Mouse (Mus musculus) right cerebral cortex, adult 18-20 months (tissue): ENCODE data around the gene Scfd2.

ENCODE experiments used
- DNase-seq: peaks from one replicate; pipeline ENCODE4 v3.0.0; 2022; ENCODE audit warnings: mixed read lengths

Scfd2 gene

DNA sequence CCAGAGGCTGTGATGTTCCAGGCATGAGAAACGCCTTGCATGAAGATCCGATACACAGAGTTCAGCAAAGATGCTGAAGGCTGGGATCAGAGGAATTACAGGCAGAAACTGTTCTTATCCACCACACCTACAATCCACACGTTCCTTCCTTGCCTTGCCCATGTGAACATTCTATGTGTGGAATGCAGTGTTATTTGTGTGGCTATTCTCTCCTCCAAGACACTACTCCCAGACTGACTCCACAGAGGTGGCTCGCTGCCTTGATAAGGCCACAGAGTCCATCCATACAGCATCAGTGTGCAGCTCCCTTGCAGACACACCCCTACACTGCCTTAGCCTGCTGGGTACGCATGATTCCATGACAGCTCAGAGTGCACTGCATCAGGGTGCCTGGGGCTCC, 221.5 kb downstream of the Scfd2 start:
- DNase-seq, result no peak

DNA sequence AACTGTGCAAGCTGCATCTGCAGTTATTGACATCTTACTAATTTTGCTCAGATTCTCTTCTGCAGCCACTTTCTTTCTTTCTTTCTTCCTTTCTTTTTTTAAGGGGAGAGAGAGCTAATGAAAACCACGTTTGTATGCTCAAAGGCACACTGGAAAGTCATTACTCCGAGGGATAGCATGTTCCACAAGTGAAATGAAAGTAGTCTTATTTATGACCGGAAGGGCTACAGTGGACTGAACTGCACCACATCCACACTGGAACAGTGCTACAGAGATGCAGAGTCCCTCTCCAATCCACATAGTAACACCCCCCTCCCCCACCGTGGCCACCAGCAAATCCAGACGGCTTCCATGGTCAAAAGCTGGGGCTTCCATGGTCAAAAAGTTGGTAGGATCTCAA, 224.3 kb downstream of the Scfd2 start:
- no peak for DNase-seq

DNA sequence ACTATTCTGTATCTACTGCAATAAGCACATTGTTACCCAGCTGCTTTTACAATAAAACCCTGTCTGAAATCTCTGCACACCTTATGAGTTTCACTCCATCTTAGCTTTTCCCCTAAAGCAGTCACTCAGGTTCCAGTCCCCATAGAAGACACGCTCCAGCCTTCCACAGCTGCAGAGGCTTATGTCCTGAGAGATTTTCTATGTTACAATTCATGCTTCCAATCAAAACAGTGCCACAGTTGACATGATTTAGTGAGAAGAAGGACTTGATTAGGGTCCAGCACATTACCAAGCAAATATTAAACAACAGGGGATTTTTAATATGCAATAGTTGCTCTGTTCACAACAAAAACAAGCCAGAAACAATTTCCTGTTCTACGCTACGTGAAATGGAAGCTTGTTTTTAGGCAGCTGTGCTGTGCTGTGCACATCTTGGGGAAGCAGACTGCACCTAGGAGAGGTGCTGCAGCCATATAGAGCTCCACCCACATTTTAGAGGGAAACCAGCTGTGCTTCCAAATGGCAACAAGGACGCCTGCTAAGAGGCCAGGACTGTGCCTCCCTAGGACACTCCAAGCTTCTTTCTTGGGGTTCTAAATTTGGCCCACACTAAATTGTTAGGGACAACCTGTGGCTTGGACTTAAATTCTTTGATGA, 225.9 kb downstream of the Scfd2 start:
- no peak for DNase-seq

DNA sequence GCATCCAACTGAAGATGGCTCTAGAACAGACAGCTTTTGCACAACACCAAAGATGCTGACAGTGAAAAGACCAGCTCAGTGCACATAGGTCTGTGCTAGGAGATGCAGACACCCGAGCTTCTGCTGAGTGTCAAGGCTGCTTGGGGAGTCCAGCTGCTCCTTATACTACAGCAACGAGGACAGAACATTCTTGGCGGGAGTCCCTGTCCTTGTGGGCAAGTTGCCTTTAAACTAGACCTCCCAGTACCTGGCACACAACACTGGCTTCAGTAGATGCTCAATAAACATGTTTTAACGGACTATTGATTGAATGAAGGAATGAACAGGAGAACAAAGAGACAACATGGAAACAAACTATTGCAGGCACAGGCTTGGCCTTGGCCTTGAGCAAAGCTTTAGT, 226.8 kb downstream of the Scfd2 start:
- no peak for DNase-seq

DNA sequence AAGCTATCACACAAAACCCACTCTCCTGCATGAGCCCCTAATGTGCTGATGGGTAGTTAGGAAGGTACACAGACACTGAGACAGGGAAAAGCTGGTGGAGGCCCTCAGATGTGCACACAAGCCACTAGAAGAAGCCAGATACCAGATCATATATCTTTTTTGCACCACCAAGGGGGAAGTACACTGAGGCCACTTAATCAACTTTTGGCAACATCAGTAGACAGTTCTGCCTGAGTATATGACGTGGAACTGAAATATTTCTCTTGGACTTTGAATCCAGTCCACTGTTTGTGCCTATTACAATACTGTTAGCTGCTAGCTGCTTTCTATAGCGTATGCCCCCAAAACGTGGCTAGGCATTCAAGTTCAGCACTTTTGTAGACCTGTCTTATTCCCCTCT, 229.2 kb downstream of the Scfd2 start:
- no peak for DNase-seq

DNA sequence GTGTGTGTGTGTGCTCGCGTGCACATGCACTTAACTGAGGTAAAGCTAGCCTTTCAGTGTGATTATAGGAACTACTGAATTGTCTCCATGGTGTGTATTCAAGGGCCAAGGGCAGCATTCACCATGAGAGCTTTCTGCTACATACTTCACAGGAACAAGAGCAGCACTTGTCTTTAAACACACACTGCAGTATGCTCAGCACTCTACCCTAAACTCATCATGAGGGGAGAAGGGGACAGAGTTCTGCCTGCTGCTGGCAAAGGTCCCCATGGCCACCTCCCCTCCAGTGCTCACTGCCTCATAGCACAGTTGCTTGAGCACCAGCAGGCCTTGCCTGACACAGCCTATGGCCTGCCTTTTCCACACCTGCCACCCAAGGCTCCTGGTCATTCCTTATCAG, 230.1 kb downstream of the Scfd2 start:
- DNase-seq, result no peak

DNA sequence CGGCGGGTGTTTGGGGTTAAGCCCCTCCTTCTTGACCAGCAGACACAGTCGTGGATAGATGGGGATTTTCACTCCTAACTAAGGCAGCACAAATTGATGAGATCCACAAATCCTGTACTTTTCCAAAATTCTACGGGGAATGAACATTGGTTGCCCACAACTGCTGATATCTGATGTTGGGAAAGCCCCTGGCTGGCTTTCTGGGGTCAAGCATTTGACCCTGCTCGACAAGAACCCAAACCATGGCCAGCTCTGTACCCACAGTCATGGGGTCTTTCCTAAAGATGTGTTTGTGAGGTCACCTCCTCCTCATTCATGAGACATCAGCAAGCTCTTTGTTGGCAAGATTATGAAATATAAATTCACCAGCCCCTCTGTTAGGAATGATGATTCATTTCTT, 230.6 kb downstream of the Scfd2 start:
- DNase-seq, result no peak

DNA sequence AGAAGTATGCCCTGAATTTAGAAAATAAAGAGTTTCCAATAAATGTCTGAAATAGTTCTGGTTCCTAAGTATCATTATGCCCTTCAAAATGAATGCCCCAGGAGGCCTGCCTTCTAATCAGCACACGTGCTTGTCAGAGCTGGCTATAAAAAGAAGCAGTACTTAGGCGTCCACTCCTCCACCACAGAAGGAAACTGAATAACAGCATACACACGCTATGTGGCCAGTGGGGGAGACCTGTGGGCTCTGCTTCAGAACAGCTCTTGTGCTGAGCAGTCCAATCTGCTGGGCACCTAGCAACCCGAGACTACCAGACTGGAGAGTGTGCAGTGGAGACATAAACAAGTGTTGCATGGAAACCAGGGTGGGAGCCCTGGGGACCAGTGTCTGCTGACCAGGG, 231.4 kb downstream of the Scfd2 start:
- DNase-seq, result no peak

DNA sequence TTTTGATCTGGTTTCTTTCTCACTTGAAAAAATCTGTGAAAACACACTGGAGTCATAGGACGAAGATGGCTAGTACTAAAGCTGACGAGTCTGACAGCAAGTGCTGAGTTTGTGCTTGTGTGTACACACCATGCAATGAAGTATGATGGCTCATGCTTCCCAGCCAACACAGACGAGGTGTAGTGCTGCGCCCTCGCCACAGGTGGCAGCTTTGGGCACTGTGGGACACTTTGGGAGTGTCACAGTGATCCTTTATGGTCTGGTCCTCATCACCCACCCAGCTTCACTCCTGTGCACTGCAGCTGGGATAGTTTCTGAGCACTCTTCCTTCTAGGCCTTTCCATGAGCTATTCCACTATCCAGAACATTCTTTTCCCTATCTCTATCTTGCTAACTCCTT, 234.4 kb downstream of the Scfd2 start:
- no peak for DNase-seq

DNA sequence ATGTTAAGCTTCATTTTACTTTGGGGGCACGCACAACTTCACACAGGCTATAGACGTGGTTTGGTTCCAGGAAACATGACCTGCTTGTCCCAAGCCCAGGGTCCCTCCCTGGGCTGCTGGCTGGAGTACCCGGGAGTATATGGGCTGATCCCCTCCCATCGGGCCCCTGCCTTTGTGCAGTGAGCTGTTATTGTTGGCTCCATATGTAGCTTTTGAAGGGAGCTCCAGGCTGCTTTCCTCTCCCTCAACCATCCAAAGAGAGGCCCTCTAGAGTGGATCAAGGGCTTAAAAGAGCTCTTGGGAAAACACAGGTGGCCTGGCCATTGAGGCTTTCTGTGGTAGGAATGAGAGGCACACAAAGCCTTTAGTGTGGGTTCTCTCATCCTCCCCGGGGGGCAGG, 235.5 kb downstream of the Scfd2 start:
- no peak for DNase-seq

DNA sequence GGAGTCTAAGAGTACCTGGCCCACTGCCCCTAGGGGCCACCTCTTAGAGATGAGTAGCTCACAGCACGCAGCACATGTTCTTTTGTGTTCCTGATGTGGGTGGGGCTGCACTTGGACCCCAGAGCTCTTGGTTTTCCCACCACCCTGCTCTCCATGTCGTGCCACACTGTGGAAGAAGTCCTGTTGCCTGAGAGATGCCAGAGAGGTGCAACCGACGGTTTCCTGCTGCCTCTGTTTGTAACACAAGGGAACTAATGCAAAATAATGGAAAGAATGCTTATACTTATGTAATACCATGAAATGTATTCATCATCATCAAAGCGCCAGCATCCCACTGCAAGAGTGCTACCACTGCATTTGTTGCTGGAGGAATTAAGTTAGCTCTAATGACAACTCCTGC, 238.0 kb downstream of the Scfd2 start:
- DNase-seq, result no peak

DNA sequence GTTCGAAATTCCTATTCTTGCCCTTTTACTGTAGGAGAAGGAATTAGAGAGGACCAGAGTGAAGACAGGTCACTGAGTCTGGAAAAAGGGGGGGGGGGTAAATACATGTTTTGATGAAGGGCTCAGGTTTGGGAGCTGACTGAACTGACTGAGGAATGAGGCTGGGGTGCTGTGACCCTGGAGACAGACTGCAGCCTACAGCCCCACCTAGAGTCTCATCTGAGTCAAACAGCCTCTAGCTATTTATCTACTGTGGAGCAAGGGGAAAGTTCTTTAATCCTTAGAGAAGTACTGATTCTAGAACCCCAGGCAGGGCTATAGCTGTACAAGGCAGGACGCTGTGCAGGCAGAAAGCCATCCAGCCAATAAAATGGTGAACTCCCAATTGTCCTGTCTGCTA, 239.5 kb downstream of the Scfd2 start:
- no peak for DNase-seq

DNA sequence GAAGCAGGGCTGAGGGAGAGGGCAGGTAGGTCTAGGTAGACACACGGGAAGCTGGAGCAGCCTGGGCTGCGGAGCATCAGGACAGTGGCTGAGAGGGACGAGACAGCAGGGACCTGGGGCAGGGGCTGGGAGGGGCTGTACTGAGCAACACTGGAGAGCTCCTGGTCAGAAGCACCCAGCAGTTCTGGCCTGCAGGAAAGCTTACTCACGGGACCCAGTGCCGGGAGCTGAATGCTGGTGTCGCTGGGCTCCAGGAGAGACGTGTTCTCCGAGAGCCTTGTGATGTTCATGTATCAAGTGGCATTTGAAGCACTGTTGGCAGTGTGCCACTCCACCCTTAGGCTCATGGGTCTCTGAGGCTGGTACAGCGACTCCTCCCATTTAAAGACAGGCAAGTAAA, 240.0 kb downstream of the Scfd2 start:
- DNase-seq, result no peak

DNA sequence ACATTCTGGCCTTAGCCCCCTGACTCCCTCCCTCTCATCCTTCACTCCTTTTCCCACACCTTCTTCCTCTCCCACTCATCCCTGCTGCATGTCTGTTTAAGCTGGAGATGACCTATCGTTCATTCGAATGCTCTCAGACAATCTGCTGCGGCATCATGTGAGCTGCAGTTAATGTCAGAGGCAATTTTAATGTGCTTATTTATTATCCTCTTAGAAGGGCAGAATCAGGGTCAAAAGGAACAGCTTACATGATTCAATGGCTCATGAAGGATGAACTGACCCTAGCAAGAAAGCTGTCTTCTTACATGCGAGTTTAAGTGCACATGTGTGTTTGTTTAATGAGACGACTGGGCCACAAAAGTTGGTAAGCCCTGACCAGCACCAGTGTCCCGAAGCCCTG, 241.6 kb downstream of the Scfd2 start:
- DNase-seq, result no peak

DNA sequence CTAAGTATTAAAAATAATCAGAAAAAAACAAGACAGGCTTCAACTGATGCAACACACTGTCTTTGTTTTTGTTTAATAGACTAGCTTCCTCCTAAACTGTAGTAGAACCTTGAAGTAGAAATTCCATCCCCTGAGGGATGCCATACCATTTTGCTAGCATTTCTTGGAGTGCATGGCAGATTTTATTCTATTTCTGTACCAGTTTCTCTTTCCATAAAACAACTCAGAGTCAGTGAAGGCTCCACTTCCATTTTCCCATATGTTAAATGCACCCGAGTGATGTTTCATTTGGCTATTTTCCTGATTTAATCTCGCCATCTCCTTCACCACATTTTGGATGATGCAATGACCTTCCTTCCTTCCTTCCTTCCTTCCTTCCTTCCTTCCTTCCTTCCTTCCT, 243.4 kb downstream of the Scfd2 start:
- DNase-seq, result no peak

DNA sequence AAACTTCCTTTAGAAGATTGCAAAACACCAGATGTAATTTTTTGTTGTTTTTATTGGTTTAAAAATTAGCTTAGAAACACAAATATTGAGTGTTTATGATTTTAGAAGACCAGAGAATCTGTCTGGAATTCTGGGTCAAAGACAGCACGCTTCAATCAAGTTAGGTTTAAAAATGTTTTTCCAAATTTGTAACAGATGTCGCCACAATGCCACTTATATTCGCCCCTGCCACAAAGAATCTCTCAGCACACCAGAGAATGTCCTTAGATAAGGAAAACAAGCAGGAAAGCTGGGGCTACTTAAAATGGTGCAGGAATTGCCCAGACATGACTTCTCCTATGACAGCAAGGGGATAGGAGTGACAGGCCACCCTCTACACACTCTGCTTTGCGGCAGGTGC, 245.3 kb downstream of the Scfd2 start:
- DNase-seq, result no peak

DNA sequence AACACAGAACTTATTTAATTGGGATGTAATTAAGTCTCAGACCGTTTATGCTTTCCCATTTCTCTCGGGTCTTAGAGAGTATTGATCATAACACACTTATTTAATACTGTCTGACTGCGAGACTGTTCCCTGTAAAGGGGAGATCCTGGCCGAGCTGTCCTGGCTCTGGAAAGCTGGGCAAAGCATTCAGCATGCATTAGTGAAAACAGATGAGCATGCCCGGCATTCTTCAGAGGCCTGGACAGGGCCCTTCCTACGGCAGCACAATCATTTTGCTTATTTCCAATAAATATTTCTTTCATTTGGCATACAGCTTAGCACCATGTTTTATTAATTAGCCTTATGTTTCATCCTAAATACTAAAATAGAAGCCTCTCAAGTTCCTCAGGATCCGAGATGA, 245.8 kb downstream of the Scfd2 start:
- no peak for DNase-seq

DNA sequence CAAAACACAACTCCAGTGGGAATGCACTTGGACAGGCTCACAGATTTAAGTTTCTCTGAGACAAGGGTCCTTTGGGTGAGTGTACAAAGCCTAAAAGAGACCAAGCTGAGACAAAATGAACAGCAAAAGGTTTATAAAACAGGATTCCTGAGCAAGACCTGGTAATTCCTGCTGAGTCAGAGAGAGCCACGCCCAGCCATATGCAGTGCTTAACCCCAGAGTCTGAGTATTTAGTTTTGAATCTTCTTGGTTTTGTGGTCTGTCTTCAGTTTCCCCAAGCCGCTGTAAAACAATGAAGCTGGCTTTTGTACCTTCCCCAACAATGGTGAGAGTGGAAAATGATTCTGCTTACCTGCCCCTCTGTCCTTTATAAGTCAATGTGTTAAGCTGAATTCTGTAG, 246.3 kb downstream of the Scfd2 start:
- DNase-seq, result no peak

DNA sequence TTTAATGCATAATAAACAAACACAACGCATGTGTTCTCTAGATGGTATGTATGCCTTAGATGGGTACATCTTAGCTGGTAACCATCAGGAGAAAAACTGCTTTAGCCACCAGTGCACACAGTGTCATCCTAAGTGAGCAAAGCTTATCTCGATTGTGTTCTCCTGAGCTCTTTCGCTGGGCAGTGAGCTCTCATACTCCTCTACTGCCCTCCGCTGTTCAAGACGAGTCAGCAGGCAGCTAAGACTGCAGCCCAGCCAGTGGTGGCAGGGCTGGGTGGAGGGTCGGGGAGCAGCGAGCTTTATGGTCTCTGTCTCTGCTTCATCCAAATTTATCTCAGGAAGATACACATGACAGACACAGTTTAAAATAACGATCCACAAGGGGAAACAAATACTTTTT, 248.0 kb downstream of the Scfd2 start:
- DNase-seq, result peak; percentile 52

DNA sequence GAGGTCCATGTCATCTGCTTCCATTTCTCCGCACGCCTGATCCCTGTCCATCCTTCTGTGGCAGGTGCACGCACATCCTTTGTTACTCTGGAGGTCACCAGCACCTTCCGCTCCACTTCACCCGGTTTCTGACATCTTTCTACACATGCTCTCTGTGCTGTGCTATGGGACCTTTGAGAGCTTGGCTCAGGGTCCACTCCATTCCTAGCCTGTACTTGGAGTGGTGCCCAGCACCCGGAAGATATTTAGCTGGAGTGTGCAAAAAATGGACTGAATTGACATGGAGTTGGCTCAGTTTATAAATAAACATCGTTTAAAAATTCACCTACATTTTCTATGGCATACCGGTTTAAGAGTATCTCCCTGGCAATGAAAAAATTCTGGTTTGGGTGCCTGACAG, 250.1 kb downstream of the Scfd2 start:
- DNase-seq, result no peak

DNA sequence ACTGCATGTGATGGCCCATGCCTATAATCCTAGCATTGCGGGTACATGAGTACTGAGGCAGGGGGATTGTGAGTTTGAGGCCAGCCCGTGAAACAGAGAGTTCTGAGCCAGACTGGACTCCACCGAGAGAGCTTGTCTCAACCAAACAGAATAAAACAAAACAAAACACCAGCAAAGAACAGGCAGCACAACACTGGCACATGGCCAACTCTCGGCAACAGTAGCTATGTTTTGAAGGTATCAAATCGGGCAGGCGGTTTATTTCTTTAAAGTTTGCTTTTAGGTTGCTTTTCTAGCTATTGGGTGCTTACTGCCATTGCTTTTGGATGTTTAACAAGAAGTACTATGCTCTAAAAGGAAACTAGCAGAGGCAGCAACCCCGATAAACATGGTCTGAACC, 251.9 kb downstream of the Scfd2 start:
- no peak for DNase-seq

DNA sequence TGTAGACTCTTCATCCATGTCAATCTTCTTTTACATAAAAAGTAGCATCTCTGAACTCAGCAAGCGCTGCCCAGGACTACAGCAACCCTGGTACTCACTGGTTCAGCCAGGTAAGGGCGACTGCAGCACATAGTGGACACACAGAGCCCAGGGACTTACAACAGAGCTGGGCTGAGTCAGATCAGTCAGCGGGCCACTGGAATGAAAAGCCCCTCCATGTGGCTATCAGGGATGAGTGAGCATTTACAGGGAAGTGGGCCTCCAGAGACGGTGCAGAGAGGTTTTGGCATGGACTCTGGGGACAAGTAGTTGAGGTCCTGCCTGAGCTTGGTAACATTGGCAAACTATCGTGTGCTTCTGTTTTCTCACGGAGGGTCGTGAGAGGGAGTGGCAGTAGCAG, 253.1 kb downstream of the Scfd2 start:
- no peak for DNase-seq

DNA sequence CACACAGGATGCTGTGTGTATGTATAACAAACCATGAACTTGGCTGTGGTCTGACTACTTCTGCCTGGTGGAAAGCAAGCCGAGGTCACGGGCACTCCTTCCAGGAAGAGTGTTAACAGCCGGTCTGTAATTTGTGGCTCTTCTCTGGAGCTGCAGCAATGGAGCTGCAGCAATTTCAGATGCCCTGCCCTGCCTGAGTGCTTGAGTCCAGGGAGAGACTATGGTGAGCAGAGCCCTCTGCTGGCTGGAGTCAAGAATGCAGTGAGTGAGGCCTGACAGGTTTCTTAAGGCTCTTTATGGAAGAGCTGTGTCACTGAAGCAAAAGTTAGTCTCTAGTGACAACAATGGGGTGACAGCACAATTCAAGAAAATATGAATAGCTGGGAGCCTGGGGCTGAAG, 253.8 kb downstream of the Scfd2 start:
- DNase-seq, result peak; percentile 88

DNA sequence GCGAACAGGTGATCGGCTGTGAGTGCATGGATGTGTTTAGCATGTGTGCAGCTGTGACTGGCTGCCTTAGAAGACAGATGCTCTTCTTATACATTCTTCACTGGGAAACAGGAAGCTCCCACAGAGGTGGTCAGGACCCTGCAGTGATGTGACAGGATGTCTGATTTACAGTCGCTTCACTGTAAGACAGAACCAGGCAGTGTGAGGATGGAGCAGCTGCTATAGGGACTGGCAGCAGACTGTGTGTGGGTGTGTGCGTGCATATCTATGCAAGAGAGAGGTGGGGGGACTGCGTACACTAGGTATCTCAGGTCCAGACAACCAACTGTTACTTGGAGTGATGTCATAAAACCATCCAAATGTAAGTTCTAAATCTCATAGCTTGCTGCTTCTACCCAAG, 254.3 kb downstream of the Scfd2 start:
- DNase-seq, result peak; percentile 65

DNA sequence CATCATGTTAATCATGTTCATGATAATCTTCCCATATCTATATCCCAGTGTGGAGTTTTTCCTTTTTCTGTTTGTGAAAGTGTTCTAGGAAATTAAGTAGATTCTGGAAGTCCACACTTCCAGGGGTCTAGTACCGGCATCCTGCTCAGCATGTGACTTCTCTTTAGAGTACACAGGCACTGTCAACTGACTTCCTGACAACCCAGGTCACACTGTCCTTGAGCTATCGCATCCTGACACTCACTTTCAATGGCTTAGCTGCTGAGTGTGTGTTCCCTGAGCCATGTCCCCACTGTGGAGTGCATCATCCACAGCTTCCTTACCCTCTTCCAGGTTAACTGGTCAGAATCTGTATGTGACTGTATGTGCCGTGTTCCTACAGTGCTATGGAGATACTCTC, 258.2 kb downstream of the Scfd2 start:
- no peak for DNase-seq
